Mouse (Mus musculus) lung, postnatal 4 days (tissue): ENCODE results near the gene Syce2.
"Not testable (repeated sequence)": the region's sequence is repeated elsewhere in the genome, so short reads cannot be mapped to it uniquely, and the experiment has no call there.

ENCODE experiments used
- DNase-seq, 2 experiments: peaks; one replicate each; pipeline ENCODE4 v3.0.0; 2021

Syce2 gene

GRCm38 (mm10) chr8:84902920-84903661, 31.2 kb downstream of the Syce2 start:
- peak; percentile 95 for DNase-seq

- DNase-seq = no peak
Measured at GRCm38 (mm10) chr8:84904351-84904750, 32.4 kb downstream of the Syce2 start.

GRCm38 (mm10) chr8:84907037-84907436, 35.1 kb downstream of the Syce2 start:
- no peak for DNase-seq

- DNase-seq = no peak
Measured at GRCm38 (mm10) chr8:84907493-84907892, 35.6 kb downstream of the Syce2 start.

GRCm38 (mm10) chr8:84907979-84908378, 36.1 kb downstream of the Syce2 start:
- not testable (repeated sequence) for DNase-seq

GRCm38 (mm10) chr8:84908421-84909161, 36.7 kb downstream of the Syce2 start, which contains the start of gene Dnase2a:
Gene Dnase2a (plus strand): TSS chr8:84908560.
- peak; percentile 96 to 97 for DNase-seq

GRCm38 (mm10) chr8:84909162-84909767, 37.4 kb downstream of the Syce2 start:
- no peak for DNase-seq

GRCm38 (mm10) chr8:84909949-84910348, 38.0 kb downstream of the Syce2 start:
- no peak for DNase-seq

GRCm38 (mm10) chr8:84910551-84910950, 38.6 kb downstream of the Syce2 start:
- DNase-seq = no peak

- no peak for DNase-seq
Measured at GRCm38 (mm10) chr8:84911854-84912253, 39.9 kb downstream of the Syce2 start.

- DNase-seq = no peak
Measured at GRCm38 (mm10) chr8:84912391-84912790, 40.5 kb downstream of the Syce2 start.

GRCm38 (mm10) chr8:84912895-84913501, 41.1 kb downstream of the Syce2 start:
- DNase-seq = peak; percentile 77 to 85

- DNase-seq = no peak
Measured at GRCm38 (mm10) chr8:84913502-84913900, 41.6 kb downstream of the Syce2 start.

DNA sequence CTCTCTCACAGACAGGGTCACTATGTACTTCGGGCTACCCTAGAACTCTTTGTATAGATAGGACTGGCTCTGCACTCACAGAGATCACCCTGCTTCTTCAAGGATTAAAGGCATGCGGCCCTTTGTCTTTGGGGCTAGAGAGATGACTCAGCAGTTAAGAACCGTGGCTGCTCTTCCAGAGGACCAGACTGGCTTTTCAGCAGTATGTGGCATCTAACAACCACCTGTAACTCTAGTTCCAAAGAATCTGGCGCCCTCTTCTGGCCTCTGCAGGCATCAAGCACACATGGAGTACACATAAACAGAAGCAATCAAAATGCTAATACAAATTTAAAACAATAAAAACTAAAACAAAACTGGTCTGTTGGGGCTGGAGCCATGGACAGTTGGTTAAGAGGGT, 42.0 kb downstream of the Syce2 start:
- peak in 1 of 2 experiments; percentile 44 for DNase-seq

- DNase-seq = peak in 1 of 2 experiments; percentile 51
Measured at GRCm38 (mm10) chr8:84915269-84915668, 43.4 kb downstream of the Syce2 start.

GRCm38 (mm10) chr8:84917781-84918180, 45.9 kb downstream of the Syce2 start:
- DNase-seq = no peak

DNA sequence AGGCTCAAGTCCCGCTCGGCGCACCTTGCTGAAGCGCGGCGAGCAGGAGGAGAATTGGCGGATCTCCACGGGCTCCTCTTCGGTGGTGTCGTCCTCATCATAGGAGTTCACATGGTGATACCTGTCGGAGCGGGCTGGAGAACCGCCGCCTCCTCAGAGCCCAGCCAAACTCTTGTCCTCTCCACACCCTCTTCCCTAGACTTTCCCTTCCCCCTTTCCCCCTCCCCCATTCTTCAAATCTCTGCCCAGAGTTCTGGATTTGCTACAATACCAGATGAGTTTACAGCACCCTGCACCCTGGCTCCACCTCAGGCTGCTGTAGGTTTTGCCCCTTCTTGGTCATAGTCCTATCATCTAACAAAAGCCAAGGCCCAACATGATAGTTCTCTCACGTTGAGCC, 46.7 kb downstream of the Syce2 start:
- no peak for DNase-seq

GRCm38 (mm10) chr8:84921596-84921995, 49.7 kb downstream of the Syce2 start:
- DNase-seq = peak; percentile 81 to 82

DNA sequence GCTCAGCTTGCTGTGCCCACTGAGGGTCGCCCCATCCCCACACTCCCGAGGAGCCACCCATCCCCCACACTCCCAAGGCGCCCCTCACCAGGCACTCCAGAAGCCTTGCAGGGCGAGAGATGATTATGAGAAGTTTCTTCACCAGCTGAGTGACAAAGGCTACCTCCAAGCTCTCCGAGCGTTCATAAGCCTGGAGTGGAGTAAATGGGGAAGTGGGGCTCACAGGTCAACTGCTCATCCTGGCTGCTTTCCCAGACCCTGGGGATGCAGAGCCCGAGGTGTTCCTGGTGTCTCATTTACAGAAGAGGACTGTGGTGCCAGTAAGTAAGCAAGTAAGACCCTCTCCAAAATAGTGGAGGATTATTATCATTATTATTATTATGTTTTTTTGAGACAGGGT, 53.6 kb downstream of the Syce2 start:
- DNase-seq = no peak

- DNase-seq = no peak
Measured at GRCm38 (mm10) chr8:84927513-84927912, 55.6 kb downstream of the Syce2 start.

DNA sequence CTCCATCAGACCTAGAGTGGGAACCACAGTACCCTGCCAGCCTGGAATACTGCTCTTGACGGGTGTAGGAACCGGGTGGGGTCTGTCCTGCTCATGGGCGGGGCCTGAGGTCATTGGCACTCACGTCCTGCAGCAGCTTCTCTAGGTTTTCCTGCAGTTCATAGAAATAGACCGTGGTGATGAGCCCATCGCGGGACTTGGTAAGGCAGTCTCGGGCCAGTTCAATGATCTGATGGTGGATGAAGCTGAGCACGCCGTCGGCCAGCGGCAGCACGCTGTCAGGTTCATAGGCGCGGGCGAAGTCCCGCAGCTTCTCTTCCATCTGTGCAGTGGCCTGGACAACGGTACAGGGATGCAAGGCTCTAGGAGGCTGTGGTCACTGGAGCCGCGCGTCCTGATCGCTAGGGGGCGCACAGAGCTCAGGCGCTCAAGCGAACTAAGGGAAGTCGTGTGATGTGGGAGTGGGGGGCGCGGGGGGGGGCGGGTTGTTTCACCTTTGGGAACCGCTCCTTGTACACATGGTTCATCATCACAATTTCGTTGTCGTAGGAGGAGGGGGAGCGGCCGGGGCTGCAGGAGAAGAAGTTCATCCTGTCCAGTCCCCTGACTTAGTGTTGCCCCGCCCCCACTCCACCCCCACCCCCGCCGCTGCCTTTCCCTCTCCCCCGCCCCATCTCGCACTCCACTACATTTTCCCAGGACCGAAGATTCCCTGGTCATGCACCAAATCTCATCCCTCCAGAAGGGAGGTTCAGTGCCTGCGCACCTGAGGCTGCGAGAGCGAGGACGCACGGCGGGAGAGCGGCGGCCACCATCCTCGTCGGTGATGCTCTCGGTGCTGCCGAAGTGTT, 56.8 kb downstream of the Syce2 start:
- peak; percentile 62 to 73 for DNase-seq

GRCm38 (mm10) chr8:84930582-84930981, 58.7 kb downstream of the Syce2 start:
- no peak for DNase-seq
